Mouse (Mus musculus): Measurements from ENCODE around the gene Cct8l1.

Gene Cct8l1

DNA sequence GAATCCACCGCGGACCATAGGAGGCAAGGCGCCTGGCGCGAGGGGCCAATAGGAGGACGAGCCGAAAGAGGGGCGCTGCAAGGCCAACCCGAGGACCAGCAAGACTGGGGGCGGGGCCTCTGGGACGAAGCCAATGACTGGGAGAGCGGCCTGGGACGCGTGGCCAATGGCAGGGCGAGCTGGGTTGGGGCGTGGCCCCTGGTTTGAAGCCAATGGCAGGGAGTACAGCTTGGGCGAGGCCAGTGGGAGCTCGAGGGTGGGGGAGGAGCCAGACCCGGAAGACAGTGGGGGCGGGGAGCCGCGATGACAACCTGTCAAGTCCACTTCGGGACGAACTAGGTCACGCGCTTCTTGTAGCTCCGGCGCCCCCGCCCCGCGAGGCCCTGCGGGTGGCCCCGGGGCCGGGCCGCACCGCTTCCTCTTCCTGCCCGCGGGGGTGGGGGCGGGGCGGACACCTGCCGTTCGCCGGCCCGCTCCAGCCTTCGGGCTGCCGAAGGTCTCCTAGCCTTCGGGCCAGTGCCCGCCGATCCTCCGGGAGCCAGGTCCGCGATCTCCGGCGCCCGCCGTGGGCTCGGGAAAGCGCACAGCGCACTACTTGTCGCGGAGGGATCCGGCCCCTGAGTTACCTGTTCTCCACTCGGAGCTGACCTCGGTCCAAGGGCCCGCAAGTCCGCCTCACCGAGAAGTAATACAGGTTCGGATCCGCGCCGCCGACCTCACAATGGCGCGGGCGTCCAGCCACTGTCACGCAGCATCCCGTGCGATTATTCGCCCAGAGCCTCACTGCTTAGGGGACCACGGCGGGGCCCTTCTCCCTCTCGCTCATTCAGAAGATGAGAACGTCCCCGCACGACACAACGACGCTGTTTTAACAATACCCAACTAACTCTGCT, 13.9 kb downstream of the Cct8l1 start:
- DNase-seq (ENCODE audit: extremely low spot score, low read depth, low spot score), result peak; percentile 79

DNA sequence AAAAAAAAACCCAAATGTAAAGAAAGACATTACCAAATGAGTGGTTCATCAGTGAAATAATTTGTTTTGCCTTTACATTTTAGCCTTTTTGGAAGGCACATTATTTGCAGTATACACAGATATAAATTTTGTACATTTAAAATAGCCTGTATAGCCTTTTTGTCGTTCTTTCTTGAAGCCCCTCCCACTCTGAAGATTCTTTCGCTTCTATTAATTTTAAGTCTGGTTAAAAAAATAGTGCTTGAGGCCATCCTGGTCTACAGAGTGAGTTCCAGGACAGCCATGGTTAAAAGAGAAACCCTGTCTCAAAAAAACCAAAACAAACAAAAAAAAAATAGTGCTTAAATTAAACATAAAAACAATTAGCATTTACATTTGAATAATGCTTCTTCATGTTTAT, 14.8 kb downstream of the Cct8l1 start:
- no peak for DNase-seq (ENCODE audit: extremely low spot score, low read depth, low spot score)

DNA sequence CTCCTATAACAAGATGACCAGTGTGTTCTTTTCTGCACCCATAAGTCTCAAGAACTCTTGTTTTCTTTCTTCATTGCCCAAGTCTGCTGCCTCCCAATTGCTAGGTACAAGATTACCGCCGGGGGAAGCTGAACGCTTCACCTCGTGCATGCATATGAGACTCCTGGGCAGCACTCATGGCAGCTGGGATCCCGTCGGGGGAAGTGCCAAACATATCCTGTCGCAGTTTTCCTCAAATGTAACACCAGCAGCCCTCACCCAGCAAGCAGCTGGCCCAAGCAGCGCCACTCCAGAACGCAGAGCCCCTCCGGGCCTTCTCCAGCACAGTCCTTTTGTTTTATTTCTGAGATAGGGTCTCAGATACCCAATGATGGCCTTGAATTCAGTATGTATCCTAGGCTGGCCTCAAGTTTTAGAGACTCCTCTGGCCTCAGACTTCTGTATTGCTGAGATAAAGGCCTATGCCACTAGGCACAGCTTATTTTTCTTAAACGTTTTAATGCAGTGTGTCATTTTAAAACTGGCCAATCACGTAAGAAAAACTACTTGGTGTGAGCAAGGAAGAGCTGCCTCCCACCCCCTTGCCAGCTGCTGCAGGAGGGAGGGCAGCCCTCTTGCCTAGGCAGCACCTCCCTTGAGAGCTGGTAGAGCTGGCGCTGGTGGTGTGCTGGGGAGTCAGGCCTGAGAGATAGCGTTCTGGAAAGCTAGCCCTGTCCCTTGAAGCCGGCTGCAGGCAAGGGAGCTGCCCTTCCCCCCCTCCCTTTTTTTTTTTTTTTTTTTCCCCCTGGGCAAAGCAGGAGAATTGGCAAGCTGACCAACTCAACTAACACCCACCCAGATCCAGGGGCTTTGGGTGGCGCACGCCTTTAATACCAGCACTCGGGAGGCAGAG, 16.6 kb downstream of the Cct8l1 start:
- no peak for DNase-seq (ENCODE audit: extremely low spot score, low read depth, low spot score)

DNA sequence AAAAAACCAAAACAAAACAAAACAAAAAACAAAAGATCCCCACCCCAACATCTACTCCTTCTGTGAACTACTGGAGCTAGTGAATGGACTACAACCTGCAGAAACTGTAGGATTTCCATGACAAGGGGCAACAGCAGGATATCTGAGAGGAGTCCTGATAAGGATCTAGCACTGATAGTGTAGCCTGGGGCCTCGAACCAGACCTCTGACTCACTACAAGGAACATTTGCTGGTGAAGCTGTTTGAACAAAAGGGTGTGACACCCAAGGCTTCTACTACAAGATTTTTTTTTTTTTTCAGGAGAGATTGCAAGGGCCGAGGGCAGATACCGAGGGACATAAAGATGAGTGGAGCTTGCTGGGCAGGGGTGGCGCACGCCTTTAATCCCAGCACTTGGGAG, 17.4 kb downstream of the Cct8l1 start:
- DNase-seq (ENCODE audit: extremely low spot score, low read depth, low spot score), result no peak

DNA sequence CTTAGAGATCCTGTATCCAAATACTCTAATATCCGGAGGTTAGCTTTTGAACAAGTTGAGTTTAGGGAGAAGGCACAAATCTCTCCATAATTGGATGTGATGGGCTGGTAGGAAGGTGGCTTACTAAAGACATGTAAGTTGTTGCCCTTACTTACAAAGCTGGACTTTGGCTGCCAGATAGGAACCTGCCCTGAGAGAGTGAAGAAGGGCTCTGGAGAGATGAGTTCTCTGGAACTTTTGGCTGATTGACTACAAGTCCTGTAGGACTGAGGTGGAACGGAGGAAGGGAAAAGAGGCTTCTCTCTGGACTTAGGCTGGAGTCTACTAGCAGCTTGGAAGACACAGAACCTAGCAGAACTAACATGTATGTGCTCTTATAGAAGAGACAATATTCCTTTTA, 19.7 kb downstream of the Cct8l1 start:
- DNase-seq (ENCODE audit: extremely low spot score, low read depth, low spot score), result no peak

DNA sequence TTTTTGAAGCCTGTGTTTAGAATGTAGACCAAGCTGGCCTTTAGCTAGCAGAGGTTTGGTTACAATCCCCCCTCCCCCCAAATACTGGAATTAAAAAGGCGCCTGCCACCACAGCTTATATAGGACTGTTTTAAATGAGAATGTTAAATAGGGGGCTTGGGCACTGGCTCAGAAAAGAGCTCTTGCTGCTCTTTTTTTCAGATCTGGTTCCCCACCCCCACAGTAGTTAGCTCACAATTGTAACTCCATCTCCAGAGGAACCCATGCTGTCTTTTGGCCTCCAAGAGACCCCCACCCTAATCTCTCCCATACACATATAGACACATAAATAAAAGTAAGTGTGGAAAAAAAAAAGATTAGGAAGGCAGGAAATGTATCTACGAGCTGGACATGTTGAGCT, 20.6 kb downstream of the Cct8l1 start:
- DNase-seq (ENCODE audit: extremely low spot score, low read depth, low spot score), result no peak

DNA sequence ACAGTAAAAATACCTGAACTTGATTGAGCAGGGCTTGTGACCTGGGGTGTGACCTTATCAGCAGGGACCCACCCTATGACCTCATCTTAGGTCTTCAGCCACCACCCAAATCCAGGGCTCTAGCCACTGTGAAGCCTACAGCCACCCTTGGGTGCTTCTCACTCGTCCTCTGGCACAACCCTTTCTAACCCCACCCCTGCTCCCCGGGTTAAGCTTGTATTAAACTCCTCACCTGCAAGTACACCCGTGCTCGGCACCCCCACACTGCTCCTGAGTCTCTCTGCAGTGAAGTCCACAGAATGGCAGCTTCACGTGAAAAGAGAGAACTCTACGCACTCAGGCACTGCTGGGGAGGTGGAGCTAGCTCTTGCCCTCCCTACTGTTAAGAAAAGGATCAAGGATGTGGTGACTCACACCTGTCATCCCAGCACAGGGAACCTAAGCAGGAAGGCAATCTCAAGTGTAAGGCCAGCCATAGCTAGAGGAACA, 21.1 kb downstream of the Cct8l1 start:
- DNase-seq (ENCODE audit: extremely low spot score, low read depth, low spot score), result no peak

DNA sequence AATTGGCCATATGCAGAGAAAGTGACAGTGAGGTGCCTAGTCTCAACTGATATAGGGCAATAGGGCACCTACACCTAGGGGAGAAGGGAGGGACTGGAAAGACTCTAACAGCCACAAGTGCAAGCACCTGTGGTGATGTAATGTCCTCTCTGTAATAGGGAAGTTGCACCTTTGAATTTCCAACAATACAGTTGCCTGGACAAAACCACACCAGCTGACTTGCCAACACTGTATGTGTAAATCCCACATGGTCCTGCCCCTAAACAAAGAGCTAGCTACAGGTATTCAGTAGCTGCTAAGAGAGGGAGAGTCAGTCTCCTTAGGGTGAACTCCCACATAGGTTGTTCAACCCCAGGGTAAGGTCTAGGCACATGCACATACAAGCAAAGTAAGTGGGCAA, 24.5 kb downstream of the Cct8l1 start:
- DNase-seq (ENCODE audit: extremely low spot score, low read depth, low spot score), result no peak

DNA sequence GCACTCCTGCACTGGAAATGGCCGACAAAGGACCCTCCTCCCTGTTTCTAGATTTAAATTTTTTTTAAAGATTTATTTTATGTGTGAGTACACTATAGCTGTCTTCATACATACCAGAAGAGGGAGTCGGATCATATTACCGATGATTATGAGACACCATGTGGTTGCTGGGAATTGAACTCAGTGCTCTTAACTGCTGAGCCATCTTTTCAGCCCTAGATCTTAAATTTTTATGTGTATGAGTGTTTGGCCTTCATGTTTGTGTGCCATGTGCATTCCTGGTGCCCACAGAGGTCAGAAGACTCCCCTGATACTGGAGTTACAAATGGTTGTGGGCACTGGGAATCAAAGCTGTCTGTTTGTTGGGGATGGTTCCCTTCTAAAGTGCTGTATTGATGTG, 25.1 kb downstream of the Cct8l1 start:
- DNase-seq (ENCODE audit: extremely low spot score, low read depth, low spot score), result no peak

DNA sequence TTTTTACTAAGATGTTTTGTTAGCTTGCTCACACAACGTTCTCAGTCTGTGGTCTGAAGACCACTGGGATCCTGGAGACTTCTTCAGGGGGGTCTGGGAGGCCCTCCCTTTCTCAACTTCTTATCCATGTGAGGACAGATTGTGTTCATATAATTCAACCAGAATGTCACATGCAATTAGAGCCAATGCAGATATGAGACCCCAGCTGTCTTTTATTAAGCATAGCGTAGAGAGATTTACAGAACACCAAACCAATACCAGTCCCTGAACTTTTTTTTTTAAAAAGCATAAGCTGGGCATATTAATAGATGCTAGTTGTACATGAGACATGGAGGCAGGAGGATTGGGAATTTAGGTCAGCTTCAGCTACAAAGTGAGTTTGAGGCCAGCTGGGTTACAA, 25.8 kb downstream of the Cct8l1 start:
- DNase-seq (ENCODE audit: extremely low spot score, low read depth, low spot score), result no peak

DNA sequence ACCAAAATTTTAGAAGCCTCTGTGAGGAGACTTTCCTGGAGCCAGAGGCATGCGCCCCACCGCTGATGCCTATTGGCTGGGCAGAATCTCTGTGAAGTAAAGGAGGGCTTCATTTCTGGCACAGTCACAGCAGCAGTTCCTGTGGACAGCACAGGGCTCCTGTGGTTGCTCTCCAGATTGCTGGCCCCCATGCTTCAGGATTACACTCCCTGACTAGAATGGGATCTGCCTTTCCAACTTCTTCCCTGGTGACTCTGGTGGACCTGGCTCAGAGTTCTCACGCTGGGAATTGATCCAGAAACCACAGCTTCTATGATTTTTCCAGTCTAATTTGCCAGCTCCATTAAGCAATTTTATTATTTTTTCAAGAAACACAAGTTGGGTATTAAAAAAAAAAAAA, 28.2 kb downstream of the Cct8l1 start:
- no peak for DNase-seq (ENCODE audit: extremely low spot score, low read depth, low spot score)

DNA sequence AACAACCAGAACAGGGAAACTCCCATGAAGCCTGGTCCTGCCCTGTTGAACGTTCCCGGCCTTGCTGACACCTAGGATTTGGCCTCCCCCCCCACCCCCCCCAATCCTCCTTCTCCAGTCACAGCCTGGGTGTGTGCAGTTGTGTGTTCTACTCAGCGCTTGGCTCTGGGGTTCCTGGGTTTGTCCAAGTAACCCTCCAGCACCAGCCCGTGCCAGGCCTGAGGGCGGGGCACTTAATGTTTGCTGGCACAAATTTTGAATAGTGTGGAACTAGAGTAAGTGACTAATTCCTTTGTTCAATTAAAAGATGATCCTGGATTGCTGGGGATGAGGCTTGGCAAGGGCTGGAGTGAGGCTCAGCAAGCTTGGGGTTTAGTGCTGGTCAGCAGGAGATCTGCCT, 28.7 kb downstream of the Cct8l1 start:
- DNase-seq (ENCODE audit: extremely low spot score, low read depth, low spot score), result no peak

DNA sequence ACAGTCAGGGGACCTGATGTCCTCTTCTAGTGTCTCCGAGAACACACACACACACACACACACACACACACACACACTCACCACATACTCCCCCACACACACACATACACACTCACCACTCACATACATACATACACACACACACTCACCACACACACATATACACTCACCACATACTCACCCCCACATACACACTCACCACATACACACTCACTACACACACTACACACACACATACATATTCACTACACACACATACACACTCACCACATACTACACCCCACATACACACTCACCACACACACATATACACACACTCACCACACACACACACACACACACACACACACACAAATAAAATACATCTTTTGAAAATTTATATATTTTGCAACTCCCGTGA, 31.0 kb downstream of the Cct8l1 start:
- no peak for DNase-seq (ENCODE audit: extremely low spot score, low read depth, low spot score)

DNA sequence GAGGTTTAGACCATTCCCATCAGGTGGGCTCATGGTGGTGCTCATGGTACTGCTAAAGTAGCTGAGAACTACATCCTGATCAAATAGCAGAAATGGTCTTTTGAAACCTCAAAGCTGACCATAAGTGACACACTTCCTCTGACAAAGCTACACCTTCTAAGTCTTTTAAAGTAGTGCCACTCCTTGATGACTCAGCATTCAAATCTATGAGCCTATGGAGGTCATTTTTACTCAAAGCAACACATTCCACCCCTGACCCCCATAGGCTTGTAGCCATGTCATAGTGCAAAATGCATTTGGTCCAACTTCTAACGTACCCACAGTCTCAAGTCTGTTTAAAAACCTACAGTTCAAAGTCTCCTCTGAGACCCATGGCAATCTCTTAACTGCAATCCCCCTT, 35.0 kb downstream of the Cct8l1 start:
- no peak for DNase-seq (ENCODE audit: extremely low spot score, low read depth, low spot score)

DNA sequence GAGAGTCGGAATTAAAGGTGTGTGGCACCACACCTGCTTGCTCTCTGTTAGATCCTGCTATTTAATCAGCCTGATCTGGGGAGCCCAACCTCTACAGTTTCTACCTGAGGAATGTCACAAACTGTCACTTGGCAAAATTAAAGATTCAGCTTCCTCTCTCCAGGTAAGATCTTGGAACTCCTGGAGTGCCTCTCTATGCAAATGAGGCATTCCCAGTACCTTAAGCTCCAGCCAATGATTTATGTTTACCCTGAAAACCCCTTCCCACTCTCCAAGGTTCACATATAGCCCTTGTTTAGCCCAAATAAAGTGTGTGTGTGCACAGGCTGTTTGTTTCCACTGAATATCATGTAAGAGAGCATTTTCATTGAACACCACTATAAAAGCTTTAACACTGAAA, 38.3 kb downstream of the Cct8l1 start:
- DNase-seq (ENCODE audit: extremely low spot score, low read depth, low spot score), result no peak

DNA sequence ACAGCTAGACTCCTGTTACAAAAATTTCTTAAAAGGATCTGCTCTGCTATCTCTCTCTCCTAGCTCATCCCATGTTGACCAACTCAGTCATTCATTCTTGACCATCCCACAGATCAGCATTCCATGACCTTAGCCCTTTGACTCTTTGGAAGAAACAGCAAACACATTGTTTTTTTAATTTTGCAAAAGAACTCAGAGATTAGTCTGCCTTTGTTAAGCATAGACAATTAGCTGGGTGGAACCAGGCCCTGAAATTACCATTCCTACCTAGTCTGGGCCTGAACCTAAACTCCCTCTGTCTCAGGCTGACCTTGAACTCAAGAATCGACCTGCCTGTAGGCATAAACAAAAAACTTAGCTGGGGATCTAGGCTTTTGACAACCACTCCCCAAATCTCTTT, 38.8 kb downstream of the Cct8l1 start:
- DNase-seq (ENCODE audit: extremely low spot score, low read depth, low spot score), result no peak

DNA sequence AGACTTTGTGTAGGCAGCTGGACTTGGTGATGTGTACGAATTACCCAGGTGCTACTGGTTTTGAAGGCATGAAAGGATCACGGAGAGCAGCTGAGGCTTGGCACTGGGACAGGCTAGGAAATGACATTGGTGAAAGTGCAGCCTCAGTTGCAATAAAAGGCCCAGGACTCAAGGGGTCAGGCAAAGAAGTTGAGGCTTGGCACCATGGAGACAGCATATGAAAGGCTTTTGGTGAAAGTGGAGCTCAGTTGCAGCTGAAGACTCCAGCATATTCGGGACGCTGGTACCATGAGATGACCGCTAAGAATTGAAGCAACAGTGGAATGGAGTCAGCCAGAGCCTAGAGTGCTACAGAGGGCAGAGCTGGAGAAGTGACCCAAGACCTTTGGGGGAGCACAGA, 39.8 kb downstream of the Cct8l1 start:
- no peak for DNase-seq (ENCODE audit: extremely low spot score, low read depth, low spot score)

DNA sequence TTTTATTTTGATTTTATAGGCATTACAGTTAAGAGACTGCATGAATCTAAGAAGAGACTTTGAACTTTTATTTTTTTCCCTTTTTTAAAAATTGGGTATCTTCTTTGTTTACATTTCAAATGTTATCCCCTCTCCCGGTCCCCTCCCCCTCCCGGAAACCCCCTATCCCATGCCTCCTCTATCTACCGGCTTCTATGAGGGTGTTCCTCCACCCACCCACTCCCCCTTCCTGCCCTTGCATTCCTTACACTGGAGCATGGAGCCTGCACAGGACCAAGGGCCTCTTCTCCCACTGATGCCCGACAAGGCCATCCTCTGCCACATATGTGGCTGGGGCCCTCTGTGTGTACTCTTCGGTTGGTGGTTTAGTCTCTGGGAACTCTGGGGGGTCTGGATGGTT, 40.5 kb downstream of the Cct8l1 start:
- DNase-seq (ENCODE audit: extremely low spot score, low read depth, low spot score), result no peak
